Comparison of ENCODE assay signal across 24 mouse cellular contexts in genomic region chr15:62397009-62397408, GRCm38 (mm10).
A peak's percentile ranks its signal among the peaks of the same experiment; 100 is the strongest.
DNase-seq lines count a peak whose midpoint lies in the region; ATAC-seq and TF ChIP-seq lines count a peak whose summit lies in the region.
"Had no signal": no experiment of that assay in that cellular context is flagged by ENCODE, and none has a peak within 500 bp of the region (broad histone marks: within the 10 kb centered on the region; RNA-seq: fewer than 3 reads in every experiment).

No protein-coding gene starts in this region.

- H3K9ac ChIP-seq in lung, postnatal 0 days (replicated peaks; ENCODE audit: low read depth) = no peak overlapping the region
- H3K9ac ChIP-seq in kidney, postnatal 0 days (ENCODE audit: low read depth, low read length) = no peak overlapping the region
- H3K9ac ChIP-seq: forebrain, embryonic 15.5 days; heart, embryonic 12.5 days; midbrain, embryonic 13.5 days had no signal

- H3K36me3 ChIP-seq in lung, postnatal 0 days (ENCODE audit: insufficient read depth, low read length) = no peaks in the 10 kb centered on the region
- no peaks in the 10 kb centered on the region for H3K36me3 ChIP-seq in kidney, adult 2 months (ENCODE audit: control insufficient read depth, insufficient read depth, low read length)
- no peaks in the 10 kb centered on the region for H3K36me3 ChIP-seq in kidney, postnatal 0 days (ENCODE audit: insufficient read depth, low read length)
- H3K36me3 ChIP-seq: embryonic facial prominence, embryonic 10.5 days; forebrain, embryonic 15.5 days; heart, embryonic 12.5 days; limb, embryonic 10.5 days; midbrain, embryonic 13.5 days had no signal

- 12% methylated on average over 7 of the region's 7 CpGs for WGBS in lung, postnatal 0 days
- WGBS in kidney, adult 2 months = 21% methylated on average over 7 of the region's 7 CpGs
- WGBS in kidney, postnatal 0 days = 26% methylated on average over 7 of the region's 7 CpGs

- H3K4me3 ChIP-seq in lung, postnatal 0 days (ENCODE audit: low read depth, low read length) = no peak overlapping the region
- no peak overlapping the region for H3K4me3 ChIP-seq in kidney, adult 2 months (ENCODE audit: insufficient read depth, low read depth, low read length)
- no peak overlapping the region for H3K4me3 ChIP-seq in kidney, postnatal 0 days (replicated peaks; ENCODE audit: low read depth, low read length)
- H3K4me3 ChIP-seq: embryonic facial prominence, embryonic 10.5 days; forebrain, embryonic 15.5 days; heart, embryonic 12.5 days; limb, embryonic 10.5 days; megakaryocyte, embryonic 14.5 days; midbrain, embryonic 13.5 days had no signal

- no peak for DNase-seq in lung, postnatal 0 days (ENCODE audit: low spot score)
- no peak for DNase-seq in lung, postnatal 36 days
- DNase-seq in kidney, adult 2 months = peak; percentile 82
- peak; percentile 62 for DNase-seq in kidney, postnatal 0 days (ENCODE audit: low spot score)
- peak; percentile 13 for DNase-seq in yolk sac, embryonic 10.5 days (ENCODE audit: low spot score)
- DNase-seq in gastrocnemius, postnatal 4 days (ENCODE audit: low spot score in 2 of 2) = no peak
- no peak for DNase-seq in thymus, postnatal 0 days (ENCODE audit: low spot score)
- DNase-seq in left cerebral cortex, adult 18-20 months (ENCODE audit: low spot score in 2 of 2) = no peak
- DNase-seq: adrenal gland, adult 2 months; cerebellum, adult 11 months; cerebellum, adult 9-11 months; heart, adult 11 months; heart, postnatal 10 days; liver; lung, postnatal 14 days; spleen, adult 18-20 months; thymus, postnatal 14 days had no signal

- H3K4me2 ChIP-seq in lung, postnatal 0 days (replicated peaks; ENCODE audit: low read depth, low read length) = no peak overlapping the region
- no peak overlapping the region for H3K4me2 ChIP-seq in kidney, postnatal 0 days (ENCODE audit: low read length)
- H3K4me2 ChIP-seq: forebrain, embryonic 15.5 days; heart, embryonic 12.5 days; midbrain, embryonic 13.5 days had no signal

- no peak for ATAC-seq in lung, postnatal 0 days
- ATAC-seq in kidney, postnatal 0 days (replicated peaks; ENCODE audit: low FRiP score, low read depth) = peak; percentile 90
- ATAC-seq: forebrain, embryonic 15.5 days; inflammation-experienced regulatory T-cells, adult 6 months; midbrain, embryonic 13.5 days had no signal

- no peaks in the 10 kb centered on the region for H3K27me3 ChIP-seq in lung, postnatal 0 days (replicated peaks; ENCODE audit: insufficient read depth, low read length)
- H3K27me3 ChIP-seq in kidney, adult 2 months (replicated peaks; ENCODE audit: control insufficient read depth, insufficient read depth, low read length) = no peaks in the 10 kb centered on the region
- no peaks in the 10 kb centered on the region for H3K27me3 ChIP-seq in kidney, postnatal 0 days (ENCODE audit: insufficient read depth, low read length)
- H3K27me3 ChIP-seq: forebrain, embryonic 15.5 days; heart, embryonic 12.5 days; megakaryocyte, embryonic 14.5 days; midbrain, embryonic 13.5 days had no signal

- no peak for TF ChIP-seq CTCF in lung, postnatal 0 days (IDR thresholded peaks at IDR 0.05)
- TF ChIP-seq CTCF in kidney, adult 2 months (conservative IDR thresholded peaks at IDR 0.05; ENCODE audit: insufficient read depth, insufficient read length, low read depth, low read length) = no peak
- TF ChIP-seq CTCF in kidney, postnatal 0 days (IDR thresholded peaks at IDR 0.05; ENCODE audit: low read depth) = no peak

- TF ChIP-seq EP300 in lung, postnatal 0 days (IDR thresholded peaks at IDR 0.05) = peak; percentile 28; the same call in 1 of the 2 replicates

- no peak overlapping the region for H3K27ac ChIP-seq in lung, postnatal 0 days (ENCODE audit: low read length)
- peak overlapping the region; percentile 73 for H3K27ac ChIP-seq in kidney, adult 2 months (ENCODE audit: insufficient read depth, low read depth, low read length)
- no peak overlapping the region for H3K27ac ChIP-seq in kidney, postnatal 0 days
- H3K27ac ChIP-seq: embryonic facial prominence, embryonic 10.5 days; forebrain, embryonic 15.5 days; limb, embryonic 10.5 days; midbrain, embryonic 13.5 days had no signal

- H3K9me3 ChIP-seq in lung, postnatal 0 days (ENCODE audit: low read length) = no peaks in the 10 kb centered on the region
- H3K9me3 ChIP-seq in kidney, postnatal 0 days (replicated peaks; ENCODE audit: low read length) = no peaks in the 10 kb centered on the region
- H3K9me3 ChIP-seq: embryonic facial prominence, embryonic 10.5 days; forebrain, embryonic 15.5 days; limb, embryonic 10.5 days; megakaryocyte, embryonic 14.5 days; midbrain, embryonic 13.5 days had no signal

- no peak for TF ChIP-seq POLR2A in kidney, adult 2 months (IDR thresholded peaks at IDR 0.05; ENCODE audit: low read depth, low read length)

- no peaks in the 10 kb centered on the region; the same call in 1 of the 2 replicates for H3K4me1 ChIP-seq in lung, postnatal 0 days (ENCODE audit: insufficient read depth, low read depth, low read length)
- H3K4me1 ChIP-seq in kidney, adult 2 months (ENCODE audit: control insufficient read depth, insufficient read depth, low read length) = peaks cover 5% of the 10 kb centered on the region; the same call in 1 of the 2 replicates
- no peaks in the 10 kb centered on the region for H3K4me1 ChIP-seq in kidney, postnatal 0 days (replicated peaks; ENCODE audit: insufficient read depth, low read length)
- H3K4me1 ChIP-seq: embryonic facial prominence, embryonic 10.5 days; forebrain, embryonic 15.5 days; heart, embryonic 12.5 days; limb, embryonic 10.5 days; midbrain, embryonic 13.5 days had no signal

Comparison
In these comparisons a context has a peak if more than half of its experiments do, and no peak if none do; other contexts are left out.
1. DNase-seq: peak in kidney, adult 2 months (single experiment), kidney, postnatal 0 days (single experiment) and yolk sac, embryonic 10.5 days (single experiment); none in lung, postnatal 0 days (single experiment), lung, postnatal 36 days (single experiment), gastrocnemius, postnatal 4 days (0 of 2), thymus, postnatal 0 days (single experiment) and left cerebral cortex, adult 18-20 months (0 of 2).